Mouse (Mus musculus) small intestine, adult 2 months (tissue): ENCODE data around the gene Zc2hc1b.
"Not testable (repeated sequence)": the region's sequence is repeated elsewhere in the genome, so short reads cannot be mapped to it uniquely, and the experiment has no call there.

Experiments used
- CTCF ChIP-seq: fragments of 200-500 bp; IDR thresholded peaks from 2 replicates; pipeline ENCODE4 v1.5.1; 2012; ENCODE audit warnings: low read depth, mild to moderate bottlenecking, control low read depth, inconsistent platforms, low read length, moderate library complexity, mixed read lengths; ENCODE audit not compliant: insufficient replicate concordance, insufficient read length; ENCODE audit errors: extremely low read depth
- POLR2A ChIP-seq: fragments of 200-500 bp; IDR thresholded peaks from 2 replicates; pipeline ENCODE4 v1.6.1; 2012; ENCODE audit warnings: low read depth, mild to moderate bottlenecking, control low read depth, inconsistent platforms, low read length, moderate library complexity

GRCm38 (mm10) chr10:13193496-13193895 lies 15.7 kb upstream of the Zc2hc1b start:
- TF ChIP-seq POLR2A, CTCF: not testable (repeated sequence)
